Mouse (Mus musculus): ENCODE data around the gene Adamts4.

The Adamts4 gene

GRCm38 (mm10) chr1:171309321-171309720 lies 59.1 kb downstream of the Adamts4 start:
- no peak for DNase-seq (ENCODE audit: inconsistent ontology term)
